Mouse (Mus musculus) C2C12 (cell line): Measurements from ENCODE around the gene Phkb. TPM values are rescaled to one million over a fixed set of nuclear protein-coding genes. Genes with fewer than 3 reads are reported as not detected.

Experiments
- H3K27me3 ChIP-seq: one replicate; pipeline ENCODE4 v1.6.1; 2011; ENCODE audit not compliant: control insufficient read depth, insufficient read depth, insufficient read length
- H3K36me3 ChIP-seq: one replicate; pipeline ENCODE4 v1.6.1; 2011; ENCODE audit not compliant: control insufficient read depth, insufficient read depth
- H3K4me3 ChIP-seq: one replicate; pipeline ENCODE4 v1.5.1; 2011; ENCODE audit warnings: mild to moderate bottlenecking, control low read depth; ENCODE audit not compliant: poor library complexity, insufficient read depth, severe bottlenecking
- H3K79me2 ChIP-seq: one replicate; pipeline ENCODE4 v1.6.1; 2011; ENCODE audit not compliant: control insufficient read depth, insufficient read depth
- H3K79me3 ChIP-seq: one replicate; pipeline ENCODE4 v1.6.1; 2011; ENCODE audit warnings: low read depth, control low read depth
- H3ac ChIP-seq: one replicate; pipeline ENCODE3; 2011; ENCODE audit warnings: low read depth; ENCODE audit not compliant: control insufficient read depth, insufficient read length
- CEBPB ChIP-seq: IDR thresholded peaks from one replicate; pipeline ENCODE4 v1.6.1; 2011; ENCODE audit warnings: low read depth, mild to moderate bottlenecking, control low read depth, moderate library complexity
- CTCF ChIP-seq: IDR thresholded peaks from one replicate; pipeline ENCODE4 v1.5.1; 2011; ENCODE audit not compliant: control insufficient read depth, insufficient read depth, insufficient read length
- FOSL1 ChIP-seq: IDR thresholded peaks from one replicate; pipeline ENCODE4 v1.8.0; 2011; ENCODE audit warnings: mild to moderate bottlenecking, low read length; ENCODE audit not compliant: poor library complexity, insufficient read depth, severe bottlenecking
- MAX ChIP-seq: IDR thresholded peaks from one replicate; pipeline ENCODE4 v1.6.1; 2011; ENCODE audit warnings: mild to moderate bottlenecking, control low read depth
- MYOD1 ChIP-seq: IDR thresholded peaks from one replicate; pipeline ENCODE4 v1.6.1; 2011; ENCODE audit warnings: low read depth; ENCODE audit not compliant: control insufficient read depth, insufficient read length
- MYOG ChIP-seq: IDR thresholded peaks from one replicate; pipeline ENCODE4 v1.6.1; 2011; ENCODE audit not compliant: control insufficient read depth, insufficient read length; ENCODE audit errors: extremely low read depth
- USF1 ChIP-seq: IDR thresholded peaks from one replicate; pipeline ENCODE4 v1.6.1; 2011; ENCODE audit warnings: low read depth, mild to moderate bottlenecking, control low read depth, moderate library complexity
- polyA plus RNA-seq: library from polyadenylated mRNA; unstranded; fragments of >200 nt; fragmentation: generic; extraction: Trizol; gene quantifications from one replicate; pipeline ENCODE4 v1.2.1, GENCODE M21; 2012; ENCODE audit warnings: missing spikeins

The Phkb gene
- polyA plus RNA-seq, 1 experiment, result 7.0 TPM

DNA sequence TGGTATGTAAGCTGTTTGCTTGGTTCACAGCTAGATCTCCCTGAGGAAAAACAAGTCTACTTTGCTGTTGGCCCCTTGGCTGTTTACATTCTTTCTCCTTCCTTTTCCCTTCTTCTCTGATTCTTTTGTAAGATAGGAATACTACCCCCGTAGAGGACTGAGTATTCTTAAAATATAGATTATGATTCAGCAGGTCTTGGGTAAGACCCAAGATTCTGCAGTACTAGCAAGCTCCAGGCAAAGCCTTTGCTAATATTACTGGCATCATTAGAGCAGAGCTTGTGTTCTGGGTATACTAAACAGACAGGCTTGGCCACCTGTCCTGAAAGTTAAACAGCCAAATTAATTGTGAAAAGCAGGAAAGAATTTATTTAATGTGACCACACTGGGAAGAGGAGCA is 21.6 kb downstream of the Phkb start:
- no peaks in the 10 kb centered on the region for H3K79me2 ChIP-seq

DNA sequence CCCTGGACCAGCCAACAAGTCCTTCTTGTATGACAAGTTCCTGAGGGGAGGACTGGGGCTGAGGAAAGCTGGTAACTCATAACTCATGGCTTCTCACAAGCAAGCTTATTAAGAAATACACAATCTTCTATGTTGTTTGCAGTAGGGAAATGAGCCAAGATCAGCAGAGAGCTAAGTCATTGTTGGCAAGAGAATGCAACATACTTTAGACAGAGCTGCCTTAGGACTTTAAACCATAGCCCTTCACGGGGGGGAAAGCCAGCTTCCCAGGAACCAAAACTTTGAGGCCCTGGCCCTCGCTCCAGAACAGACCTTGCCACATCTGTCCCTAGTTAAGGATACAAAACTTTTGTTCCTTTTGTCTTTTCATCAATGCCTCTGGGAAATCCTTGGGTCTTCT is 30.9 kb downstream of the Phkb start:
- no peak for TF ChIP-seq CEBPB
- no peak for TF ChIP-seq MAX
- no peaks in the 10 kb centered on the region for H3K36me3 ChIP-seq
- no peaks in the 10 kb centered on the region for H3K79me3 ChIP-seq
- H3K4me3 ChIP-seq, result no peak overlapping the region
- no peaks in the 10 kb centered on the region for H3K27me3 ChIP-seq
- H3K79me2 ChIP-seq, result no peaks in the 10 kb centered on the region
- H3ac ChIP-seq, result no peak overlapping the region

More for the DNA sequence above, 21.6 kb downstream of the Phkb start:
- H3K36me3 ChIP-seq, result no peaks in the 10 kb centered on the region
- H3K4me3 ChIP-seq, result no peak overlapping the region
- TF ChIP-seq CEBPB, result no peak
- no peak for TF ChIP-seq FOSL1
- no peak for TF ChIP-seq MYOD1
- TF ChIP-seq MYOG, result no peak
- TF ChIP-seq CTCF, result no peak
- TF ChIP-seq USF1, result no peak
- TF ChIP-seq MAX, result no peak
- H3K79me3 ChIP-seq, result no peaks in the 10 kb centered on the region
- no peaks in the 10 kb centered on the region for H3K27me3 ChIP-seq
- H3ac ChIP-seq, result no peak overlapping the region

DNA sequence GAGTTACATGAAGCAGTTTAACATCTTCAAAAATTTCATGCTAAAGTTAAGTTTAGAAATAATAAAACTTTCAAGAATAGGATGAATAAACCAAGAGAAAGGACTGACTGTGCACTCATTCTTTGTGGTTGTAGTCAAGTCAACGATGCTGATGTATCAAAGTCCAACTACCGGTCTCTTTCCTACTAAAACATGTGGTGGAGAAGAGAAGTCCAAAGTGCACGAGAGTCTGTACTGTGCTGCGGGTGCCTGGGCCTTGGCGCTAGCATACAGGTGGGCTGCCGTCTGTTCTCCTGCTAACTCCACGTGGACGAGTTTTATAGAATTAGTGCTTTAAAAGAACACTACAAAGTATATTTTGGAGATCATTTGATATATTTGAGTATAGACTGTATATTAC is 37.2 kb downstream of the Phkb start:
- H3K27me3 ChIP-seq, result no peaks in the 10 kb centered on the region
- no peaks in the 10 kb centered on the region for H3K79me3 ChIP-seq
- H3K79me2 ChIP-seq, result no peaks in the 10 kb centered on the region
- no peak overlapping the region for H3ac ChIP-seq
- H3K36me3 ChIP-seq, result no peaks in the 10 kb centered on the region
- TF ChIP-seq MAX (no peak), MYOG (no peak), MYOD1 (no peak), FOSL1 (no peak), CEBPB (no peak), USF1 (no peak), CTCF (no peak)
- no peak overlapping the region for H3K4me3 ChIP-seq

DNA sequence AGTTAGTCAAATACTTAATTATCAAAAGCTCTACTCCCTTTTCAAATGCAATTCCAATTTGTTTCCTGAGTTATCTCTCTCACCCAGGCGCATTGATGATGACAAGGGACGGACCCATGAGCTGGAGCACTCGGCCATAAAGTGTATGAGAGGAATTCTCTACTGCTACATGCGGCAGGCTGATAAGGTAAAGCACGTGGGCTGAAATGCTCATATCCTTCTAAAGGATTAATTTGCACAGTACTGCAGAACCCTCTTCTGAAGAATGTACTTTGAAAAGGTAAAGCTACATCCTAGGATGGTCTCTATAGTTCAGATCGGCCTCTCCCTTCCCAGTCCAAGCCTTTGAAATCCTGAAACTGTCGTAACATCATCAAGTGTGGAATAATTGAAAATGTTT is 38.9 kb downstream of the Phkb start:
- H3K79me3 ChIP-seq, result no peaks in the 10 kb centered on the region
- no peaks in the 10 kb centered on the region for H3K79me2 ChIP-seq
- no peak overlapping the region for H3ac ChIP-seq
- TF ChIP-seq MYOG (no peak), USF1 (no peak), CTCF (no peak), CEBPB (no peak), MYOD1 (no peak), MAX (no peak), FOSL1 (no peak)
- H3K27me3 ChIP-seq, result no peaks in the 10 kb centered on the region
- no peaks in the 10 kb centered on the region for H3K36me3 ChIP-seq
- H3K4me3 ChIP-seq, result no peak overlapping the region

DNA sequence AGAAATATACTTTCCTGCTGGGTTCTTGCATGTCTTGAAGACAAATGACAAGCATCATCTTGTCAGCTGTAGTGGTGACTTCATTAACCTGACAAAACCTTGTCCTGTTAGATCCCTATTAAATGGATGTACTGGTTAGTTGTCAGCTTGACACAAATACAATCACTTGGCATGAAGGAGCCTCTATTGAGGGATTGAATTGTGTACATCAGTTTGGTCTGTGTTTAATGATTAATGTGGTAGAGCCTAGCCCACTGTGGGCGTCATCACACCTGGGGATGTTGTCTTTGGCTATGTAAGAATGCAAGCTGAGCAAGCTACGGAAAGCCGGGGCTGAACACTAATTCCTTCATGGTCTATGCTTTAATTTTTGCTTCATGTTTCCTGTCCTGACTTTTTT is 44.1 kb downstream of the Phkb start:
- no peak overlapping the region for H3K4me3 ChIP-seq
- H3K79me3 ChIP-seq, result no peaks in the 10 kb centered on the region
- H3K79me2 ChIP-seq, result no peaks in the 10 kb centered on the region
- no peaks in the 10 kb centered on the region for H3K36me3 ChIP-seq
- H3K27me3 ChIP-seq, result no peaks in the 10 kb centered on the region
- TF ChIP-seq USF1, result no peak
- TF ChIP-seq MYOG, result no peak
- no peak for TF ChIP-seq MAX
- TF ChIP-seq CEBPB, result no peak
- no peak for TF ChIP-seq CTCF
- no peak for TF ChIP-seq FOSL1
- no peak for TF ChIP-seq MYOD1
- H3ac ChIP-seq, result no peak overlapping the region

DNA sequence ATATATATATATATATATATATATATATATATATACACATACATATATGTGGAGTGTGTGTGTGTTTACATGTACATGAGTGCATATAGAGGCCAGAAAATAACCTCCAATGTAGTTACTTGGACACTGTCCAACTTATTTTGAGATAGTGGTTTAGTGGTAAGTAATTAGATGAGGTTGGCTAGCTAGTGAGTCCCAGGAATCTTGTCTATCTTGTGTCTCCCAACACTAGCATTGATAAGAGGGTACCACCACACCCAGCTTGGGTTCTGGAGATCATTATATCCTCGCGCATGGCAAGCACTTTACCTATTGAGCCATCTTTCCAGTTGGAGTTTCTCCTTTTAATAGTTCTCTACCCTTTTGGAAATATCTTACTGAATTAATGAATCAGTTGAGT is 56.9 kb downstream of the Phkb start:
- Histone ChIP-seq H3K79me3 (no peaks in the 10 kb centered on the region), H3ac (no peak overlapping the region), H3K27me3 (no peaks in the 10 kb centered on the region), H3K79me2 (no peaks in the 10 kb centered on the region), H3K4me3 (no peak overlapping the region), H3K36me3 (no peaks in the 10 kb centered on the region)
- TF ChIP-seq USF1 (no peak), MAX (no peak), FOSL1 (no peak), CEBPB (no peak)
